Mouse (Mus musculus) CH12.LX (cell line): ENCODE data around the gene Nup160. TPM values are rescaled to one million over a fixed set of nuclear protein-coding genes. Genes with fewer than 3 reads are reported as not detected.

Source experiments
- DNase-seq: peaks from one replicate; pipeline ENCODE4 v3.0.0-alpha.2; 2013; ENCODE audit errors: extremely low read depth
- H3K27ac ChIP-seq: 2 replicates; pipeline ENCODE4 v1.5.1; 2012; ENCODE audit warnings: low read depth, mild to moderate bottlenecking, control low read depth, moderate library complexity; ENCODE audit not compliant: insufficient read depth
- H3K27me3 ChIP-seq: replicated peaks from 2 replicates; pipeline ENCODE3; 2012; ENCODE audit warnings: inconsistent platforms
- H3K36me3 ChIP-seq, 2 experiments: replicated peaks in 1 of 2; 2 replicates each; pipeline versions ENCODE3 to v1.6.1; 2012; ENCODE audit warnings: inconsistent platforms in 1 of 2, low read length in 1 of 2, mild to moderate bottlenecking in 1 of 2, mixed read lengths in 1 of 2, moderate library complexity in 1 of 2; ENCODE audit not compliant: control insufficient read depth in 1 of 2, insufficient read depth in 1 of 2
- H3K4me1 ChIP-seq, 2 experiments: 2 replicates each; pipeline ENCODE4 v1.6.1; 2012; ENCODE audit warnings: inconsistent platforms in 1 of 2, moderate library complexity in 1 of 2; ENCODE audit not compliant: insufficient read depth in 2 of 2, control insufficient read depth in 1 of 2
- H3K4me2 ChIP-seq: 2 replicates; pipeline ENCODE4 v1.6.1; 2012; ENCODE audit warnings: low read depth, mild to moderate bottlenecking, control low read depth; ENCODE audit not compliant: poor library complexity, insufficient read depth, severe bottlenecking
- H3K4me3 ChIP-seq, 3 experiments: fragments of 150-350 bp in 1 of 3; sonication (generic) in 1 of 3; replicated peaks in 1 of 3; 2 replicates each; pipeline versions ENCODE3 to v1.5.1; 2011 to 2012; ENCODE audit warnings: low read depth in 2 of 3, low read length in 2 of 3, mild to moderate bottlenecking in 2 of 3, moderate library complexity in 2 of 3, control low read depth in 1 of 3, improper control_type of control experiment in 1 of 3, inconsistent platforms in 1 of 3, mixed read lengths in 1 of 3; ENCODE audit not compliant: poor library complexity in 1 of 3
- H3K79me2 ChIP-seq: replicated peaks from 2 replicates; pipeline ENCODE4 v1.6.1; 2012; ENCODE audit warnings: mild to moderate bottlenecking, moderate library complexity; ENCODE audit not compliant: control insufficient read depth, poor library complexity, insufficient read depth, severe bottlenecking; ENCODE audit errors: extremely low read depth
- H3K9ac ChIP-seq: 2 replicates; pipeline ENCODE4 v1.6.1; 2012; ENCODE audit warnings: low read depth, mild to moderate bottlenecking, control low read depth, moderate library complexity; ENCODE audit not compliant: insufficient read depth
- H3K9me3 ChIP-seq: replicated peaks from 2 replicates; pipeline ENCODE3; 2012; ENCODE audit warnings: low read length, inconsistent platforms, mixed read lengths
- BHLHE40 ChIP-seq: IDR thresholded peaks from 2 replicates; pipeline ENCODE4 v1.6.1; 2011; ENCODE audit warnings: mild to moderate bottlenecking, low read depth, low read length, improper control_type of control experiment
- CHD1 ChIP-seq: IDR thresholded peaks from 2 replicates; pipeline ENCODE4 v1.6.1; 2012; ENCODE audit warnings: low read depth, low read length, improper control_type of control experiment, inconsistent platforms
- CHD2 ChIP-seq: IDR thresholded peaks from 2 replicates; pipeline ENCODE4 v1.6.1; 2011; ENCODE audit warnings: low read length, improper control_type of control experiment
- CTCF ChIP-seq, 2 experiments: IDR thresholded peaks in 1 of 2; conservative IDR thresholded peaks in 1 of 2; 2 replicates each; pipeline ENCODE4 v1.5.1; 2011 to 2012; ENCODE audit warnings: low read depth in 2 of 2, low read length in 2 of 2, improper control_type of control experiment in 1 of 2, inconsistent platforms in 1 of 2, mild to moderate bottlenecking in 1 of 2, moderate library complexity in 1 of 2
- E2F4 ChIP-seq: IDR thresholded peaks from 2 replicates; pipeline ENCODE4 v1.6.1; 2011; ENCODE audit warnings: low read depth, low read length, improper control_type of control experiment; ENCODE audit not compliant: insufficient replicate concordance
- ELF1 ChIP-seq: IDR thresholded peaks from 2 replicates; pipeline ENCODE4 v1.6.1; 2014; ENCODE audit warnings: low read depth, mild to moderate bottlenecking, inconsistent platforms, low read length, improper control_type of control experiment
- EP300 ChIP-seq: IDR thresholded peaks from 2 replicates; pipeline ENCODE4 v1.6.1; 2011; ENCODE audit warnings: low read length, improper control_type of control experiment
- ETS1 ChIP-seq: conservative IDR thresholded peaks from 2 replicates; pipeline ENCODE4 v1.6.1; 2012; ENCODE audit warnings: low read depth, mild to moderate bottlenecking, inconsistent platforms, low read length, improper control_type of control experiment, moderate library complexity
- GABPA ChIP-seq: IDR thresholded peaks from 2 replicates; pipeline ENCODE4 v1.6.1; 2012; ENCODE audit warnings: low read depth, low read length, improper control_type of control experiment, inconsistent platforms; ENCODE audit not compliant: insufficient replicate concordance
- HCFC1 ChIP-seq: IDR thresholded peaks from 2 replicates; pipeline ENCODE4 v1.6.1; 2012; ENCODE audit warnings: low read depth, mild to moderate bottlenecking, inconsistent platforms, low read length, improper control_type of control experiment
- IRF4 ChIP-seq: IDR thresholded peaks from 2 replicates; pipeline ENCODE4 v1.6.1; 2014; ENCODE audit warnings: low read depth, mild to moderate bottlenecking, inconsistent platforms, low read length, improper control_type of control experiment
- JUN ChIP-seq: IDR thresholded peaks from 2 replicates; pipeline ENCODE4 v1.6.1; 2011; ENCODE audit warnings: low read depth, mild to moderate bottlenecking, low read length, improper control_type of control experiment, moderate library complexity; ENCODE audit not compliant: insufficient read depth
- JUND ChIP-seq: conservative IDR thresholded peaks from 2 replicates; pipeline ENCODE4 v1.6.1; 2011; ENCODE audit warnings: low read depth, low read length, improper control_type of control experiment
- KAT2A ChIP-seq: IDR thresholded peaks from 2 replicates; pipeline ENCODE4 v1.6.1; 2012; ENCODE audit warnings: low read length, improper control_type of control experiment, inconsistent platforms; ENCODE audit not compliant: insufficient replicate concordance
- MAFK ChIP-seq: IDR thresholded peaks from 2 replicates; pipeline ENCODE4 v1.6.1; 2011; ENCODE audit warnings: low read length, improper control_type of control experiment; ENCODE audit not compliant: insufficient replicate concordance
- MAX ChIP-seq: IDR thresholded peaks from 2 replicates; pipeline ENCODE4 v1.6.1; 2011; ENCODE audit warnings: low read length, improper control_type of control experiment
- MAZ ChIP-seq: IDR thresholded peaks from 2 replicates; pipeline ENCODE4 v1.6.1; 2012; ENCODE audit warnings: low read depth, mild to moderate bottlenecking, inconsistent platforms, low read length, improper control_type of control experiment, moderate library complexity
- MEF2A ChIP-seq: IDR thresholded peaks from 2 replicates; pipeline ENCODE4 v1.6.1; 2014; ENCODE audit warnings: low read depth, mild to moderate bottlenecking, inconsistent platforms, low read length, improper control_type of control experiment, borderline replicate concordance
- MXI1 ChIP-seq: IDR thresholded peaks from 2 replicates; pipeline ENCODE4 v1.6.1; 2011; ENCODE audit warnings: mild to moderate bottlenecking, low read depth, low read length, improper control_type of control experiment
- MYC ChIP-seq: IDR thresholded peaks from 2 replicates; pipeline ENCODE4 v1.6.1; 2011; ENCODE audit warnings: low read depth, mild to moderate bottlenecking, improper control_type of control experiment, low read length
- NELFE ChIP-seq: IDR thresholded peaks from 2 replicates; pipeline ENCODE4 v1.6.1; 2011; ENCODE audit warnings: low read depth, low read length, improper control_type of control experiment
- NRF1 ChIP-seq: IDR thresholded peaks from 2 replicates; pipeline ENCODE4 v1.6.1; 2014; ENCODE audit warnings: low read depth, mild to moderate bottlenecking, inconsistent platforms, low read length, improper control_type of control experiment, moderate library complexity
- PAX5 ChIP-seq: IDR thresholded peaks from 2 replicates; pipeline ENCODE4 v1.6.1; 2012; ENCODE audit warnings: low read length, inconsistent platforms, mixed read lengths
- POLR2A ChIP-seq: IDR thresholded peaks from 2 replicates; pipeline ENCODE4 v1.6.1; 2011; ENCODE audit warnings: low read depth, mild to moderate bottlenecking, improper control_type of control experiment, low read length
- POLR2AphosphoS2 ChIP-seq: IDR thresholded peaks from 2 replicates; pipeline ENCODE4 v1.6.1; 2011; ENCODE audit warnings: low read depth, low read length, improper control_type of control experiment
- RAD21 ChIP-seq: IDR thresholded peaks from 2 replicates; pipeline ENCODE4 v1.6.1; 2011; ENCODE audit warnings: low read depth, mild to moderate bottlenecking, low read length, improper control_type of control experiment, moderate library complexity
- SIN3A ChIP-seq: IDR thresholded peaks from 2 replicates; pipeline ENCODE4 v1.6.1; 2012; ENCODE audit warnings: low read length, improper control_type of control experiment, inconsistent platforms
- SMC3 ChIP-seq: IDR thresholded peaks from 2 replicates; pipeline ENCODE4 v1.6.1; 2011; ENCODE audit warnings: low read depth, low read length, improper control_type of control experiment
- TBP ChIP-seq: conservative IDR thresholded peaks from 2 replicates; pipeline ENCODE4 v1.6.1; 2011; ENCODE audit warnings: low read depth, low read length, improper control_type of control experiment
- TCF12 ChIP-seq: IDR thresholded peaks from 2 replicates; pipeline ENCODE4 v1.6.1; 2014; ENCODE audit warnings: low read depth, mild to moderate bottlenecking, inconsistent platforms, low read length, improper control_type of control experiment
- UBTF ChIP-seq: IDR thresholded peaks from 2 replicates; pipeline ENCODE4 v1.6.1; 2012; ENCODE audit warnings: low read depth, mild to moderate bottlenecking, inconsistent platforms, low read length, improper control_type of control experiment, moderate library complexity
- USF1 ChIP-seq: IDR thresholded peaks from 2 replicates; pipeline ENCODE4 v1.6.1; 2014; ENCODE audit warnings: low read depth, mild to moderate bottlenecking, inconsistent platforms, low read length, improper control_type of control experiment
- USF2 ChIP-seq: conservative IDR thresholded peaks from 2 replicates; pipeline ENCODE4 v1.6.1; 2011; ENCODE audit warnings: low read depth, low read length, improper control_type of control experiment
- ZC3H11A ChIP-seq: IDR thresholded peaks from 2 replicates; pipeline ENCODE4 v1.6.1; 2012; ENCODE audit warnings: low read depth, mild to moderate bottlenecking, inconsistent platforms, low read length, improper control_type of control experiment
- ZKSCAN1 ChIP-seq: IDR thresholded peaks from 2 replicates; pipeline ENCODE4 v1.6.1; 2012; ENCODE audit warnings: low read depth, inconsistent platforms, low read length, improper control_type of control experiment, borderline replicate concordance
- ZMIZ1 ChIP-seq: IDR thresholded peaks from 2 replicates; pipeline ENCODE4 v1.6.1; 2012; ENCODE audit warnings: low read depth, mild to moderate bottlenecking, inconsistent platforms, low read length, improper control_type of control experiment
- dilution Hi-C: fragments of 300-500 bp; cut with MboI; formaldehyde crosslinking; loops from 2 replicates; pipeline ENCODE4 v1.14.3; 2020; ENCODE audit warnings: low sequenced_read_pairs; ENCODE audit not compliant: extremely low pct_unique_long_range_greater_than_20kb, extremely low pct_ligation_motif_present
- in situ Hi-C: fragments of 300-500 bp; cut with MboI; formaldehyde crosslinking; loops from 3 replicates; pipeline ENCODE4 v1.14.3; 2019; ENCODE audit warnings: low sequenced_read_pairs, low pct_ligation_motif_present, low pct_unique_long_range_greater_than_20kb, mixed read lengths
- polyA plus RNA-seq: library from polyadenylated mRNA; unstranded; fragments of >175 nt; gene quantifications from 2 replicates; pipeline ENCODE4 v1.2.1, GENCODE M21; 2012; ENCODE audit warnings: low read depth; ENCODE audit not compliant: insufficient read length
- total RNA-seq, 2 experiments: library from RNA; depleted of rRNA; stranded (reverse); fragments of 300-350 nt in 1 of 2; fragments of >200 nt in 1 of 2; gene quantifications; 2 replicates each; pipeline ENCODE4 v1.2.3; 2012 to 2014

Nup160 gene
- total and polyA plus RNA-seq, 3 experiments = 32.7 to 71.8 (median 59.1) TPM

DNA sequence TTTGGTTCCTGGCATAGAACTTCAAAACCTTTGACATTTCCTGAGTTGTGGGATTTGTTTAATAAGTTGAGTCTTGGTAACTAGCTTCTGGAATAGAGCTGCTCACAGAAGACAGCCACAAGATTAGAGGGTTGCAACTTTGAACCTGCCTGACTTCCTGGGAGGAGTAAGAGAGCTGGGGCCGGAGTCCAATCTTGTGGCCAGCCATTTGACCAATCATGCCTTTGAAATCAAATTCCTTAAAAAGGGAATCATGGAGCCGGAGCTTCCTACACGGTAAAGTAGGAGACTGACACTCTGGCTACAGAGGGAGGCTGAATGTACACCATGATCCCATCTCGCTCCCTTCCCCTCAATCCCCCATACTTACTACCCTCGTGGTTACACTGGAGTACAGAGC lies 62.9 kb downstream of the Nup160 start (continued):
- TF ChIP-seq TBP = no peak
- TF ChIP-seq, all 38 proteins: peak for 0

GRCm38 (mm10) chr2:90744285-90745052 lies 67.5 kb downstream of the Nup160 start:
- DNase-seq = peak; percentile 54
- peak overlapping the region; percentile 65 for H3K4me2 ChIP-seq
- dilution Hi-C loops = no loop called here
- H3K27ac ChIP-seq = peak overlapping the region; percentile 21
- H3K36me3 ChIP-seq = peaks cover 7 to 20% of the 10 kb centered on the region in 2 experiments
- peak overlapping the region; percentile 100 for H3K9ac ChIP-seq
- peaks cover 42% of the 10 kb centered on the region for H3K79me2 ChIP-seq
- peak overlapping the region; percentile 71 to 97 (median 92) for H3K4me3 ChIP-seq
- no peaks in the 10 kb centered on the region for H3K27me3 ChIP-seq
- H3K9me3 ChIP-seq = no peaks in the 10 kb centered on the region
- in situ Hi-C loops = no loop called here
- peaks cover 6 to 18% of the 10 kb centered on the region in 2 experiments for H3K4me1 ChIP-seq
- TF ChIP-seq PAX5 = no peak
- TF ChIP-seq SIN3A = no peak; the same call in 1 of the 2 replicates
- TF ChIP-seq CHD2 = no peak
- TF ChIP-seq ZKSCAN1 = no peak
- no peak for TF ChIP-seq UBTF
- peak; percentile 39; the same call in 1 of the 2 replicates for TF ChIP-seq MAX
- TF ChIP-seq RAD21 = no peak
- TF ChIP-seq E2F4 = no peak
- no peak for TF ChIP-seq MAZ
- TF ChIP-seq MXI1 = no peak
- peak; percentile 36 for TF ChIP-seq IRF4
- peak; percentile 25; the same call in 1 of the 2 replicates for TF ChIP-seq POLR2A
- TF ChIP-seq KAT2A = no peak
- peak; percentile 66 for TF ChIP-seq BHLHE40
- TF ChIP-seq MEF2A = peak; percentile 29; the same call in 1 of the 2 replicates
- TF ChIP-seq CHD1 = peak; percentile 92
- no peak for TF ChIP-seq MYC
- no peak for TF ChIP-seq JUN
- TF ChIP-seq ZMIZ1 = no peak
- TF ChIP-seq ETS1 = no peak
- TF ChIP-seq EP300 = peak; percentile 49
- TF ChIP-seq HCFC1 = peak; percentile 28; the same call in 1 of the 2 replicates
- no peak for TF ChIP-seq SMC3
- 0 out of 2 replicates have a peak, but pooled peaks have one; percentile 36 for TF ChIP-seq JUND
- peak; percentile 72 for TF ChIP-seq POLR2AphosphoS2
- peak; percentile 31 for TF ChIP-seq USF1
- no peak for TF ChIP-seq USF2
- 0 out of 2 replicates have a peak, but pooled peaks have one; percentile 36 for TF ChIP-seq TCF12
- TF ChIP-seq GABPA = no peak
- TF ChIP-seq CTCF (conservative IDR thresholded peaks at IDR 0.05 in 1 of 2, IDR thresholded peaks at IDR 0.05 in 1 of 2; ENCODE audit: low read depth in 2 of 2, low read length in 2 of 2) = no peak
- TF ChIP-seq TBP = 0 out of 2 replicates have a peak, but pooled peaks have one; percentile 59
- peak; percentile 31; the same call in 1 of the 2 replicates for TF ChIP-seq ELF1
- 0 out of 2 replicates have a peak, but pooled peaks have one; percentile 32 for TF ChIP-seq NELFE
- TF ChIP-seq ZC3H11A = no peak
- no peak for TF ChIP-seq NRF1
- TF ChIP-seq MAFK = 0 out of 2 replicates have a peak, but pooled peaks have one; percentile 15
